Mouse (Mus musculus) heart, adult 2 months (tissue): ENCODE data around the gene Tmem41b. TPM values are rescaled to one million over a fixed set of nuclear protein-coding genes. Genes with fewer than 3 reads are reported as not detected.
"Not testable (repeated sequence)": the region's sequence is repeated elsewhere in the genome, so short reads cannot be mapped to it uniquely, and the experiment has no call there.

Source experiments
- DNase-seq, 2 experiments: peaks; one replicate each; pipeline ENCODE4 v3.0.0; 2021
- H3K27ac ChIP-seq: fragments of 200-600 bp; 2 replicates; pipeline ENCODE4 v1.8.1; 2022
- H3K27me3 ChIP-seq: fragments of 200-500 bp; 2 replicates; pipeline ENCODE4 v1.6.1; 2012; ENCODE audit warnings: mild to moderate bottlenecking, low read length, inconsistent platforms, mixed read lengths; ENCODE audit not compliant: control insufficient read depth, insufficient read depth
- H3K36me3 ChIP-seq: fragments of 200-500 bp; 2 replicates; pipeline ENCODE4 v1.6.1; 2012; ENCODE audit warnings: low read length, inconsistent platforms; ENCODE audit not compliant: control insufficient read depth, insufficient read depth
- H3K4me1 ChIP-seq: fragments of 200-500 bp; 2 replicates; pipeline ENCODE4 v1.6.1; 2011; ENCODE audit warnings: low read length; ENCODE audit not compliant: control insufficient read depth, insufficient read depth
- H3K4me3 ChIP-seq: fragments of 200-600 bp; 2 replicates; pipeline ENCODE4 v1.8.1; 2022
- H3K79me2 ChIP-seq: fragments of 200-500 bp; replicated peaks from 2 replicates; pipeline ENCODE4 v1.6.1; 2012; ENCODE audit warnings: mild to moderate bottlenecking, inconsistent platforms, low read length, moderate library complexity, mixed read lengths; ENCODE audit not compliant: control insufficient read depth, insufficient read depth
- H3K9ac ChIP-seq: fragments of 200-500 bp; 2 replicates; pipeline ENCODE4 v1.6.1; 2012; ENCODE audit warnings: low read depth, mild to moderate bottlenecking, control low read depth, inconsistent platforms, low read length, mixed read lengths
- CTCF ChIP-seq: fragments of 200-600 bp; IDR thresholded peaks from 2 replicates; pipeline ENCODE4 v1.8.1; 2022; ENCODE audit warnings: antibody characterized with exemption, mild to moderate bottlenecking, moderate library complexity
- EP300 ChIP-seq: fragments of 200-500 bp; IDR thresholded peaks from 2 replicates; pipeline ENCODE4 v1.6.1; 2011; ENCODE audit warnings: low read depth, low read length, control low read depth; ENCODE audit not compliant: insufficient read depth
- POLR2A ChIP-seq: fragments of 200-500 bp; IDR thresholded peaks from 2 replicates; pipeline ENCODE4 v1.6.1; 2011; ENCODE audit warnings: mild to moderate bottlenecking, low read depth, low read length, control low read depth; ENCODE audit not compliant: insufficient read depth
- WGBS: fragments of 180-500 bp; shearing (Covaris S2); methylation state at CpG from one replicate; pipeline ENCODE4 v1.1.7; 2018; 5-methylcytosine and 5-hydroxymethylcytosine counted together
- intact Hi-C: fragments of 180-260 bp; cut with DNase I; formaldehyde crosslinking; loops from one replicate; pipeline ENCODE4 v1.15.1; 2025
- polyA plus RNA-seq: library from polyadenylated mRNA; depleted of rRNA; stranded (reverse); fragments of >200 nt; gene quantifications from 2 replicates; pipeline ENCODE4 v1.2.3, GENCODE M21; 2012
- total RNA-seq, 2 experiments: library from RNA; stranded (reverse); gene quantifications; 2 replicates each; pipeline ENCODE4 v1.2.3; 2021

Tmem41b gene
- total and polyA plus RNA-seq, 3 experiments = 22.2 to 55.6 (median 51.1) TPM

DNA sequence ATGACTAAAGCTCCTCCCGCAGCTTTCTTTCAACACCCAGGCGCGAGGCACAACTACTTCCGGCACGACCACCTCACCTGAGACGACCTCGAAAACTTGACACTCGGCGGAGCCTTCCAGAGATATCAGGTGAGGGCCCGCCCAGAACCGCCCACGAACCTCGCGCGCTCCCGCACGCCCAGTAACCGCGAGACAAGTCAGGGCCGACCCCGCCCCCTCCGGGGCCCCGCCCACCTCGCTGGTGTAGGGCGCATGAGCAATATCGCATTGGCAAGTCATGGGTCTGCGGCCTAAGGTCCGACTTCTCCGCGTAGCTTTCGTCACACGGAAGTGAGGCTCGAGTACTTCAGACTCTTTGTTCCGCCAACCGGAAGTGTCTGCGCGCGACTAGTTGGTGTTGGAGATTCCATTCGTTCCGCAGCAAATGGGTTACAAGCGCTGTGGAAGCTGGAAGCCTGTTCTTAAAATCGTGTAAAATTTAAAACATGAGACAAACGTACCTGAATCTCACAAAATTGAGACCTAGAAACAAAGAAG lies 528 bp downstream of the Tmem41b start:
- peak; percentile 99 for DNase-seq
- no peaks in the 10 kb centered on the region; the same call in none of the 2 replicates for H3K36me3 ChIP-seq
- no peaks in the 10 kb centered on the region for H3K79me2 ChIP-seq
- H3K4me3 ChIP-seq = peak overlapping the region; percentile 68
- intact Hi-C loops = loop anchor here (2.0 kb wide), 1 partner anchor 33 kb away; the partner anchor contains the start of gene Ipo7
- TF ChIP-seq POLR2A = peak; percentile 78
- no peak for TF ChIP-seq CTCF
- TF ChIP-seq EP300 = peak; percentile 89
- under 1% methylated on average over 43 of the region's 43 CpGs for WGBS
- peaks cover 1% of the 10 kb centered on the region; the same call in 1 of the 2 replicates for H3K4me1 ChIP-seq
- H3K9ac ChIP-seq = peak overlapping the region; percentile 49
- peak overlapping the region; percentile 92 for H3K27ac ChIP-seq
- H3K27me3 ChIP-seq = no peaks in the 10 kb centered on the region

GRCm38 (mm10) chr7:109985661-109986132 lies 1.0 kb downstream of the Tmem41b start:
- Histone ChIP-seq H3K79me2 (no peaks in the 10 kb centered on the region), H3K9ac (peak overlapping the region; percentile 49), H3K27me3 (no peaks in the 10 kb centered on the region), H3K36me3 (no peaks in the 10 kb centered on the region; the same call in none of the 2 replicates), H3K27ac (peak overlapping the region; percentile 92), H3K4me1 (peaks cover 1% of the 10 kb centered on the region; the same call in 1 of the 2 replicates), H3K4me3 (peak overlapping the region; percentile 68)
- no peak for DNase-seq
- under 1% methylated on average over 27 of the region's 27 CpGs for WGBS
- TF ChIP-seq EP300 (no peak), CTCF (no peak), POLR2A (no peak)
- intact Hi-C loops = loop anchor here (2.0 kb wide), 1 partner anchor 33 kb away; the partner anchor contains the start of gene Ipo7

DNA sequence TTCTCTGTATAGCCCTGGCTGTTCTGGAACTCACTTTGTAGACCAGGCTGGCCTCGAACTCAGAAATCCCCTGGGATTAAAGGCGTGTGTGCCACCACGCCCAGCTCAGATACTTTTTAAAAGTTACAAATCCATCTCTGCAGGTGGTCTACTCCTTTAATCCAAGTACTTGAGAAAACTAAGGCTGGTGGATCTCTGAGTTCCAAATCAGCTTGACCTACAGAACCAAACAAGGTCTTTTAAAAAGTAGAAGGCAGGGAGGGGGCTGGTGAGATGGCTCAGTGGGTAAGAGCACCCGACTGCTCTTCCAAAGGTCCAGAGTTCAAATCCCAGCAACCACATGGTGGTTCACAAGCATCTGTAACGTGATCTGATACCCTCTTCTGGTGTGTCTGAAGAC lies 2.1 kb downstream of the Tmem41b start:
- WGBS = 70% methylated on average over 5 of the region's 5 CpGs
- H3K9ac ChIP-seq, H3K79me2 ChIP-seq, H3K27me3 ChIP-seq, H3K36me3 ChIP-seq, H3K4me3 ChIP-seq, intact Hi-C loops, DNase-seq, H3K4me1 ChIP-seq, H3K27ac ChIP-seq: not testable (repeated sequence)

GRCm38 (mm10) chr7:109977131-109977530 lies 9.6 kb downstream of the Tmem41b start:
- not testable (repeated sequence) for H3K4me1 ChIP-seq, H3K27ac ChIP-seq, H3K27me3 ChIP-seq, DNase-seq, H3K9ac ChIP-seq, H3K4me3 ChIP-seq, H3K36me3 ChIP-seq, H3K79me2 ChIP-seq
- WGBS = 65% methylated on average over 5 of the region's 5 CpGs
- peak; percentile 72 for TF ChIP-seq CTCF
- intact Hi-C loops = loop anchor here (5.0 kb wide), 1 partner anchor 80 kb away; no protein-coding TSS in a partner anchor

- TF ChIP-seq EP300 (no peak), POLR2A (no peak), CTCF (no peak)
- Histone ChIP-seq H3K27me3 (no peaks in the 10 kb centered on the region), H3K79me2 (no peaks in the 10 kb centered on the region), H3K27ac (no peak overlapping the region), H3K4me3 (no peak overlapping the region), H3K4me1 (no peaks in the 10 kb centered on the region; the same call in 1 of the 2 replicates), H3K36me3 (no peaks in the 10 kb centered on the region), H3K9ac (no peak overlapping the region)
- whole genome bisulfite sequencing = 89% methylated on average over 6 of the region's 6 CpGs
- intact Hi-C loops = loop anchor here (5.0 kb wide), 1 partner anchor 81 kb away; no protein-coding TSS in a partner anchor
- no peak for DNase-seq
Observed at GRCm38 (mm10) chr7:109975966-109976715, 10.6 kb downstream of the Tmem41b start.

GRCm38 (mm10) chr7:109969542-109969941 lies 17.2 kb downstream of the Tmem41b start:
- intact Hi-C loops = loop anchor here (2.0 to 5.0 kb wide), 2 partner anchors 13 to 113 kb away; no protein-coding TSS in a partner anchor
- DNase-seq = no peak
- Histone ChIP-seq H3K27me3 (no peaks in the 10 kb centered on the region), H3K79me2 (no peaks in the 10 kb centered on the region), H3K4me1 (peaks cover 5% of the 10 kb centered on the region), H3K27ac (no peak overlapping the region), H3K36me3 (peaks cover 2% of the 10 kb centered on the region; the same call in 1 of the 2 replicates), H3K9ac (no peak overlapping the region), H3K4me3 (no peak overlapping the region)
- no peak for TF ChIP-seq EP300
- TF ChIP-seq POLR2A = no peak
- no peak for TF ChIP-seq CTCF
